Mouse (Mus musculus) bone marrow macrophage, adult 2 months (primary cell): Measurements from ENCODE around the gene Ano4.

ENCODE experiments used
- CTCF ChIP-seq: IDR thresholded peaks from 2 replicates; pipeline ENCODE4 v1.5.1; 2012; ENCODE audit warnings: low read depth, mild to moderate bottlenecking, low read length, moderate library complexity
- POLR2A ChIP-seq: IDR thresholded peaks from 2 replicates; pipeline ENCODE4 v1.6.1; 2012; ENCODE audit warnings: mild to moderate bottlenecking, low read depth, low read length, borderline replicate concordance

- no peak for TF ChIP-seq CTCF
- TF ChIP-seq POLR2A: no peak
Observed at GRCm38 (mm10) chr10:89194440-89194839, 150.1 kb downstream of the Ano4 start.
